Comparison of ENCODE assay signal across 14 mouse cellular contexts in genomic region chr1:53939291-53939690, GRCm38 (mm10).
"Had no signal": no experiment of that assay in that cellular context is flagged by ENCODE, and none has a peak within 500 bp of the region (broad histone marks: within the 10 kb centered on the region; RNA-seq: fewer than 3 reads in every experiment).

No protein-coding gene starts in this region.

- H3K27ac ChIP-seq: midbrain, embryonic 10.5 days; midbrain, embryonic 12.5 days; neural tube, embryonic 12.5 days; stomach, embryonic 15.5 days; stomach, postnatal 0 days had no signal

- H3K9ac ChIP-seq: lung, embryonic 14.5 days; midbrain, embryonic 12.5 days; neural tube, embryonic 12.5 days; stomach, embryonic 15.5 days had no signal

- H3K36me3 ChIP-seq: midbrain, embryonic 10.5 days; midbrain, embryonic 12.5 days; neural tube, embryonic 12.5 days; stomach, embryonic 15.5 days had no signal

- H3K27me3 ChIP-seq: midbrain, embryonic 12.5 days; neural tube, embryonic 12.5 days; stomach, embryonic 15.5 days had no signal

- H3K4me3 ChIP-seq: midbrain, embryonic 10.5 days; midbrain, embryonic 12.5 days; neural tube, embryonic 12.5 days; stomach, embryonic 15.5 days had no signal

- H3K4me2 ChIP-seq: lung, embryonic 14.5 days; midbrain, embryonic 12.5 days; neural tube, embryonic 12.5 days; stomach, embryonic 15.5 days had no signal

- H3K4me1 ChIP-seq: stomach, embryonic 15.5 days had no signal

- DNase-seq: lung, adult 18-20 months; lung, embryonic 14.5 days; lung, postnatal 10 days; lung, postnatal 4 days; midbrain, embryonic 14.5 days; right cerebral cortex, postnatal 14 days; thymus, adult 2 months; thymus, postnatal 25 days; thymus, postnatal 4 days had no signal

- H3K9me3 ChIP-seq: midbrain, embryonic 10.5 days; midbrain, embryonic 12.5 days; neural tube, embryonic 12.5 days; stomach, embryonic 15.5 days had no signal
